Mouse (Mus musculus) heart, adult 2 months (tissue): ENCODE data around the gene Tpra1. TPM values are rescaled to one million over a fixed set of nuclear protein-coding genes. Genes with fewer than 3 reads are reported as not detected.

Experiments used
- DNase-seq, 2 experiments: peaks; one replicate each; pipeline ENCODE4 v3.0.0; 2021
- H3K27ac ChIP-seq: fragments of 200-600 bp; 2 replicates; pipeline ENCODE4 v1.8.1; 2022
- H3K27me3 ChIP-seq: fragments of 200-500 bp; 2 replicates; pipeline ENCODE4 v1.6.1; 2012; ENCODE audit warnings: mild to moderate bottlenecking, low read length, inconsistent platforms, mixed read lengths; ENCODE audit not compliant: control insufficient read depth, insufficient read depth
- H3K36me3 ChIP-seq: fragments of 200-500 bp; 2 replicates; pipeline ENCODE4 v1.6.1; 2012; ENCODE audit warnings: low read length, inconsistent platforms; ENCODE audit not compliant: control insufficient read depth, insufficient read depth
- H3K4me1 ChIP-seq: fragments of 200-500 bp; 2 replicates; pipeline ENCODE4 v1.6.1; 2011; ENCODE audit warnings: low read length; ENCODE audit not compliant: control insufficient read depth, insufficient read depth
- H3K4me3 ChIP-seq: fragments of 200-600 bp; 2 replicates; pipeline ENCODE4 v1.8.1; 2022
- H3K79me2 ChIP-seq: fragments of 200-500 bp; replicated peaks from 2 replicates; pipeline ENCODE4 v1.6.1; 2012; ENCODE audit warnings: mild to moderate bottlenecking, inconsistent platforms, low read length, moderate library complexity, mixed read lengths; ENCODE audit not compliant: control insufficient read depth, insufficient read depth
- H3K9ac ChIP-seq: fragments of 200-500 bp; 2 replicates; pipeline ENCODE4 v1.6.1; 2012; ENCODE audit warnings: low read depth, mild to moderate bottlenecking, control low read depth, inconsistent platforms, low read length, mixed read lengths
- CTCF ChIP-seq: fragments of 200-600 bp; IDR thresholded peaks from 2 replicates; pipeline ENCODE4 v1.8.1; 2022; ENCODE audit warnings: antibody characterized with exemption, mild to moderate bottlenecking, moderate library complexity
- EP300 ChIP-seq: fragments of 200-500 bp; IDR thresholded peaks from 2 replicates; pipeline ENCODE4 v1.6.1; 2011; ENCODE audit warnings: low read depth, low read length, control low read depth; ENCODE audit not compliant: insufficient read depth
- POLR2A ChIP-seq: fragments of 200-500 bp; IDR thresholded peaks from 2 replicates; pipeline ENCODE4 v1.6.1; 2011; ENCODE audit warnings: mild to moderate bottlenecking, low read depth, low read length, control low read depth; ENCODE audit not compliant: insufficient read depth
- WGBS: fragments of 180-500 bp; shearing (Covaris S2); methylation state at CpG from one replicate; pipeline ENCODE4 v1.1.7; 2018; 5-methylcytosine and 5-hydroxymethylcytosine counted together
- intact Hi-C: fragments of 180-260 bp; cut with DNase I; formaldehyde crosslinking; loops from one replicate; pipeline ENCODE4 v1.15.1; 2025
- polyA plus RNA-seq: library from polyadenylated mRNA; depleted of rRNA; stranded (reverse); fragments of >200 nt; gene quantifications from 2 replicates; pipeline ENCODE4 v1.2.3, GENCODE M21; 2012
- total RNA-seq, 2 experiments: library from RNA; stranded (reverse); gene quantifications; 2 replicates each; pipeline ENCODE4 v1.2.3; 2021

The Tpra1 gene
- total and polyA plus RNA-seq, 3 experiments = 34.4 to 88.0 (median 34.8) TPM

- peak overlapping the region; percentile 93 for H3K27ac ChIP-seq
- intact Hi-C loops = no loop called here
- TF ChIP-seq CTCF = no peak
- TF ChIP-seq EP300 = no peak
- no peak for TF ChIP-seq POLR2A
- H3K4me3 ChIP-seq = no peak overlapping the region
- 82% methylated on average over 8 of the region's 8 CpGs for WGBS
- H3K4me1 ChIP-seq = peaks cover 9% of the 10 kb centered on the region
- H3K27me3 ChIP-seq = no peaks in the 10 kb centered on the region
- no peak for DNase-seq
- no peak overlapping the region for H3K9ac ChIP-seq
- no peaks in the 10 kb centered on the region for H3K36me3 ChIP-seq
- no peaks in the 10 kb centered on the region for H3K79me2 ChIP-seq
Measured at GRCm38 (mm10) chr6:88942595-88942994, 40.5 kb downstream of the Tpra1 start.

- no peak overlapping the region for H3K9ac ChIP-seq
- TF ChIP-seq POLR2A (no peak), CTCF (no peak), EP300 (no peak)
- H3K79me2 ChIP-seq = no peaks in the 10 kb centered on the region
- H3K27me3 ChIP-seq = no peaks in the 10 kb centered on the region
- H3K4me3 ChIP-seq = no peak overlapping the region
- H3K36me3 ChIP-seq = no peaks in the 10 kb centered on the region
- intact Hi-C loops = no loop called here
- H3K27ac ChIP-seq = no peak overlapping the region
- peaks cover 8% of the 10 kb centered on the region for H3K4me1 ChIP-seq
- 77% methylated on average over 6 of the region's 6 CpGs for WGBS
- no peak for DNase-seq
Measured at GRCm38 (mm10) chr6:88943666-88944065, 41.6 kb downstream of the Tpra1 start.

- H3K4me3 ChIP-seq = no peak overlapping the region
- no peaks in the 10 kb centered on the region for H3K79me2 ChIP-seq
- DNase-seq = peak; percentile 31 to 36
- intact Hi-C loops = no loop called here
- H3K27ac ChIP-seq = no peak overlapping the region
- H3K27me3 ChIP-seq = no peaks in the 10 kb centered on the region
- WGBS = 62% methylated on average over 6 of the region's 6 CpGs
- TF ChIP-seq EP300 (no peak), CTCF (no peak), POLR2A (no peak)
- H3K9ac ChIP-seq = 0 out of 2 replicates have a peak overlapping the region, but pooled peaks have one; percentile 49
- peaks cover 3% of the 10 kb centered on the region; the same call in 1 of the 2 replicates for H3K4me1 ChIP-seq
- H3K36me3 ChIP-seq = no peaks in the 10 kb centered on the region
Measured at GRCm38 (mm10) chr6:88946442-88946841, 44.4 kb downstream of the Tpra1 start.

- TF ChIP-seq EP300 (no peak), POLR2A (no peak), CTCF (no peak)
- Histone ChIP-seq H3K4me3 (no peak overlapping the region), H3K9ac (no peak overlapping the region), H3K79me2 (no peaks in the 10 kb centered on the region), H3K27ac (no peak overlapping the region), H3K27me3 (no peaks in the 10 kb centered on the region), H3K36me3 (no peaks in the 10 kb centered on the region), H3K4me1 (no peaks in the 10 kb centered on the region; the same call in 1 of the 2 replicates)
- no peak for DNase-seq
- intact Hi-C loops = no loop called here
Measured at GRCm38 (mm10) chr6:88947771-88948170, 45.7 kb downstream of the Tpra1 start.

GRCm38 (mm10) chr6:88956725-88957124, 54.7 kb downstream of the Tpra1 start:
- Histone ChIP-seq H3K9ac (no peak overlapping the region), H3K79me2 (no peaks in the 10 kb centered on the region), H3K4me1 (no peaks in the 10 kb centered on the region), H3K4me3 (no peak overlapping the region), H3K36me3 (no peaks in the 10 kb centered on the region), H3K27me3 (no peaks in the 10 kb centered on the region), H3K27ac (no peak overlapping the region)
- DNase-seq = no peak
- TF ChIP-seq POLR2A = no peak
- no peak for TF ChIP-seq CTCF
- TF ChIP-seq EP300 = no peak
- WGBS = 74% methylated on average over 2 of the region's 2 CpGs
- intact Hi-C loops = no loop called here

GRCm38 (mm10) chr6:88957313-88957712, 55.3 kb downstream of the Tpra1 start:
- Histone ChIP-seq H3K36me3 (no peaks in the 10 kb centered on the region), H3K27me3 (no peaks in the 10 kb centered on the region)
- 87% methylated on average over 4 of the region's 4 CpGs for WGBS

More at GRCm38 (mm10) chr6:88957313-88957712, 55.3 kb downstream of the Tpra1 start:
- intact Hi-C loops = no loop called here
- DNase-seq = no peak
- Histone ChIP-seq H3K27ac (no peak overlapping the region), H3K9ac (no peak overlapping the region), H3K4me1 (no peaks in the 10 kb centered on the region), H3K79me2 (no peaks in the 10 kb centered on the region), H3K4me3 (no peak overlapping the region)
- TF ChIP-seq POLR2A (no peak), EP300 (no peak), CTCF (no peak)
